Mouse (Mus musculus) liver, adult 2 months (tissue): ENCODE results near the gene Jak3.
"Not testable (repeated sequence)": the region's sequence is repeated elsewhere in the genome, so short reads cannot be mapped to it uniquely, and the experiment has no call there.

Experiments
- CTCF ChIP-seq: fragments of 200-500 bp; IDR thresholded peaks from 2 replicates; pipeline ENCODE4 v1.5.1; 2011; ENCODE audit warnings: low read depth, low read length, control low read depth
- POLR2A ChIP-seq: fragments of 200-500 bp; IDR thresholded peaks from 2 replicates; pipeline ENCODE4 v1.6.1; 2011; ENCODE audit warnings: low read length, control low read depth; ENCODE audit not compliant: insufficient read depth; ENCODE audit errors: extremely low read depth

GRCm38 (mm10) chr8:71703400-71703799 lies 27.3 kb downstream of the Jak3 start:
- not testable (repeated sequence) for TF ChIP-seq CTCF, POLR2A
